Mouse (Mus musculus) lung, postnatal 0 days (tissue): Measurements from ENCODE around the gene Rilp. TPM values are rescaled to one million over a fixed set of nuclear protein-coding genes. Genes with fewer than 3 reads are reported as not detected.

Experiments
- ATAC-seq: fragments of 200-750 bp; cut with Nextera tagmentation; 2 replicates; pipeline ENCODE4 v1.8.0; 2017; ENCODE audit warnings: moderate library complexity
- DNase-seq: peaks from one replicate; pipeline ENCODE4 v3.0.0-alpha.2; 2016; ENCODE audit warnings: low spot score
- H3K27ac ChIP-seq: fragments of 300-500 bp; sonication (generic); 2 replicates; pipeline ENCODE4 v1.5.1; 2014; ENCODE audit warnings: antibody characterized with exemption, mild to moderate bottlenecking, low read length, mixed read lengths
- H3K27me3 ChIP-seq: fragments of 300-500 bp; sonication (generic); replicated peaks from 2 replicates; pipeline ENCODE4 v1.6.1; 2014; ENCODE audit warnings: low read length, mixed read lengths; ENCODE audit not compliant: insufficient read depth
- H3K36me3 ChIP-seq: fragments of 300-500 bp; sonication (generic); 2 replicates; pipeline ENCODE4 v1.6.1; 2014; ENCODE audit warnings: low read length, mixed read lengths; ENCODE audit not compliant: insufficient read depth
- H3K4me1 ChIP-seq: fragments of 300-500 bp; sonication (generic); 2 replicates; pipeline ENCODE4 v1.6.1; 2014; ENCODE audit warnings: antibody characterized with exemption, low read depth, low read length, mixed read lengths; ENCODE audit not compliant: insufficient read depth
- H3K4me2 ChIP-seq: fragments of 300-500 bp; sonication (generic); replicated peaks from 2 replicates; pipeline ENCODE4 v1.6.1; 2014; ENCODE audit warnings: low read depth, mild to moderate bottlenecking, low read length, moderate library complexity, mixed read lengths
- H3K4me3 ChIP-seq: fragments of 300-500 bp; sonication (generic); 2 replicates; pipeline ENCODE4 v1.5.1; 2014; ENCODE audit warnings: low read depth, low read length
- H3K9ac ChIP-seq: fragments of 300-500 bp; sonication (generic); replicated peaks from 2 replicates; pipeline ENCODE4 v1.6.1; 2014; ENCODE audit warnings: low read depth, mild to moderate bottlenecking
- H3K9me3 ChIP-seq: fragments of 300-500 bp; sonication (generic); 2 replicates; pipeline ENCODE4 v1.6.1; 2016; ENCODE audit warnings: low read length, mixed read lengths
- CTCF ChIP-seq: IDR thresholded peaks from 2 replicates; pipeline ENCODE4 v1.5.1; 2016; ENCODE audit warnings: antibody characterized with exemption, mild to moderate bottlenecking
- EP300 ChIP-seq: IDR thresholded peaks from 2 replicates; pipeline ENCODE4 v1.6.1; 2016; ENCODE audit warnings: antibody characterized with exemption, mild to moderate bottlenecking, control low read depth
- WGBS: fragments of 180-500 bp; shearing (Covaris S2); extraction: QIAGEN DNeasy Blood & Tissue Kit; methylation state at CpG from one replicate; pipeline ENCODE4 v1.1.7; 2014; 5-methylcytosine and 5-hydroxymethylcytosine counted together
- microRNA counts: library from miRNA; unstranded; fragments of <30 nt; microRNA quantifications from one replicate; lab custom pipeline; 2015
- microRNA-seq: library from miRNA; unstranded; fragments of <30 nt; microRNA quantifications from one replicate; pipeline ENCODE4, GENCODE M21; 2016
- polyA plus RNA-seq: library from polyadenylated mRNA; unstranded; fragments of >200 nt; fragmentation: Nextera tagmentation; extraction: Ambion mirVana; gene quantifications from 2 replicates; pipeline ENCODE4 v1.2.1, GENCODE M21; 2015

Gene Rilp
- polyA plus RNA-seq, 1 experiment from 2014 or later: 15.7 TPM

DNA sequence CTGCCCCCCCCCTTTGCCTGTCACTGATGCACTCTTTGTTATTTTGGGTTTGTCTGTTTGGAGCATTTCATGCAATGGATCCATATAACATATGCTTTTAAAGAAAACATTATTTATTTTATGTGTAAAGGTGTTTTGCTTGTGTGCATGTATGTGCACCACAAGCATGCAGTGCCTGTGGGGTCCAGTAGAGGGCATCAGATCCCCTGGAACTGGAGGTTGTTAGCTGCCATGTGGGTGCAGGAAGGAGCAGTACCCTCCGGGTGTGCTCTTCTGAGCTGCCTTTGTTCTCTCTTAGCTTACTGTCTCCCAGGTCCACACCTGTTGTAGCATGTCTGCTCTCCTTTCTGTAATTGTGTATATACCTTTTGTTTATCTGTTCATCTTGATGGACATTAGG, 48.2 kb downstream of the Rilp start:
- Histone ChIP-seq H3K4me2 (no peak overlapping the region), H3K4me1 (no peaks in the 10 kb centered on the region), H3K4me3 (no peak overlapping the region), H3K27me3 (no peaks in the 10 kb centered on the region), H3K9me3 (no peaks in the 10 kb centered on the region), H3K9ac (no peak overlapping the region), H3K36me3 (no peaks in the 10 kb centered on the region), H3K27ac (no peak overlapping the region)
- ATAC-seq: no peak
- TF ChIP-seq CTCF (peak; percentile 56), EP300 (no peak)
- no peak for DNase-seq
- 80% methylated on average over 1 of the region's 1 CpGs for WGBS

GRCm38 (mm10) chr11:75559870-75560504, 50.1 kb downstream of the Rilp start:
- TF ChIP-seq EP300 (no peak), CTCF (no peak)
- DNase-seq: no peak
- Histone ChIP-seq H3K4me1 (0 out of 2 replicates have a peak, but pooled peaks cover 7% of the 10 kb centered on the region), H3K4me3 (no peak overlapping the region), H3K9ac (no peak overlapping the region), H3K9me3 (no peaks in the 10 kb centered on the region), H3K36me3 (no peaks in the 10 kb centered on the region), H3K4me2 (no peak overlapping the region), H3K27ac (no peak overlapping the region), H3K27me3 (no peaks in the 10 kb centered on the region)
- no peak for ATAC-seq
- WGBS: 93% methylated on average over 8 of the region's 8 CpGs

DNA sequence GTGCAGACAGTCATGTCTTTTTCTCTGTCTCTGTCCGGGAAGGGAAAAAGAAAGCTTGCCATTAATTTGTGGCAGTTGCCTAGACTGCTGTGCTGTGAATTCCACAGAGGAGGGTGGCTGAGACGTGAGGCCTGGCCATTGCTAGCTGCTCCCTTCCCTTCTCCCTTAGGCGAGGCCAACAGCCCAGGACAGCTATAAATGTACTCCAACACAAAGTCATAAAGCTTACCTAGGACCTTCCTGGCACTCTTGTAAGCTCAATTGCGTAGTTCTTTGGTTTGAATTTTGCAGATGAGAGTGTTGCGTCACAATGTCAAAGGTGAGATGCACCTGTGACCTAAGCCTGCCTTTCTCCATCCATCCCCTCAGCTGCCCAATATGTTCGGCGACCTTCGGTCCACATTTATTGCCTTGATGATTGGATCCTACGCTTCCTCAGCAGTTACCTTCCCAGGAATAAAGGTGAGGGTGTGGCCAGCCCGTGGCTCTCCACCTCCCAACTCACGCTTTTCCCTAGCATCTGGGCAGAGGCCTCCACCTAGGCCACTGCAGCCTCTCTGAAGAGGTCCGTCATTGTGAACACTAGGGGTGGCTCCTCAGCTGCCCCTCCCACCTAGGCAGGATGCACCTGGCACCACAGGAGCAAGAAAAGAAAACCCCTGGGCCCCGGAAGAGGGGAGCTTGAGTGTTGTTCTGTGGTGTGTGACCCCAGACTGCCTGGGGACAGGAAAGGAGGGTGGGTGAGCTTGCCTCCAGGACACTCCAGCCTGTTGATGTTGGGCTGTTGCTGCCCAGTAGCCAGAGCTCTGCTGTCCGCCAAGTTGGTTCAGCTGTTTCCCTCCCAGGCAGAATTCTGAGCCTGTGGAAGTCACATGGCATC, 50.9 kb downstream of the Rilp start:
- H3K4me1 ChIP-seq: peaks cover 10% of the 10 kb centered on the region; the same call in 1 of the 2 replicates
- no peak for ATAC-seq
- no peaks in the 10 kb centered on the region for H3K36me3 ChIP-seq
- H3K4me3 ChIP-seq: no peak overlapping the region
- no peak overlapping the region for H3K9ac ChIP-seq
- TF ChIP-seq EP300: no peak
- TF ChIP-seq CTCF: no peak
- H3K4me2 ChIP-seq: no peak overlapping the region
- no peak overlapping the region for H3K27ac ChIP-seq
- 72% methylated on average over 14 of the region's 14 CpGs for WGBS
- no peaks in the 10 kb centered on the region for H3K27me3 ChIP-seq
- no peak for DNase-seq
- no peaks in the 10 kb centered on the region for H3K9me3 ChIP-seq

GRCm38 (mm10) chr11:75561410-75561791, 51.5 kb downstream of the Rilp start:
- WGBS: 83% methylated on average over 5 of the region's 5 CpGs
- Histone ChIP-seq H3K27me3 (no peaks in the 10 kb centered on the region), H3K9ac (no peak overlapping the region), H3K4me1 (peaks cover 15% of the 10 kb centered on the region; the same call in 1 of the 2 replicates), H3K4me3 (no peak overlapping the region), H3K9me3 (no peaks in the 10 kb centered on the region), H3K36me3 (no peaks in the 10 kb centered on the region), H3K4me2 (no peak overlapping the region), H3K27ac (no peak overlapping the region)
- DNase-seq: no peak
- no peak for TF ChIP-seq CTCF
- no peak for TF ChIP-seq EP300
- no peak for ATAC-seq

MicroRNA genes within 50 kb of the gene (microRNA counts, 519-probe panel; counts per million panel counts)
- microRNA mmu-miR-22 (lab: Ali Mortazavi, UCI): 6,782 counts per million, percentile 90 among the panel's probes with 10 or more counts

Small RNA genes lying within 50 kb of the gene (microRNA-seq; reads per million reads assigned to microRNA genes)
- gene Mir22 (13,736 reads per million, percentile 95 among the genes with 10 or more reads in this experiment), gene Mir3971 (not detected)

Other genes with a start within 250 kb of the Rilp start
- gene Rpa1, start 161.8 kb upstream of the Rilp start, polyA plus RNA-seq: 44.7 and 52.3 TPM in 2 replicates
- gene Smyd4, start 161.7 kb upstream of the Rilp start, polyA plus RNA-seq: 6.4 and 6.6 TPM in 2 replicates
- 58.0 and 64.2 TPM in 2 replicates for gene Serpinf1, start 87.4 kb upstream of the Rilp start, polyA plus RNA-seq
- 0.14 and 0.19 TPM in 2 replicates for gene Serpinf2, start 70.5 kb upstream of the Rilp start, polyA plus RNA-seq
- gene Wdr81, start 55.4 kb upstream of the Rilp start, polyA plus RNA-seq: 5.9 and 7.2 TPM in 2 replicates
- gene Tlcd2, start 48.4 kb upstream of the Rilp start, polyA plus RNA-seq: 6.1 and 8.7 TPM in 2 replicates
- gene Prpf8, start 23.3 kb upstream of the Rilp start, polyA plus RNA-seq: 19.7 and 22.5 TPM in 2 replicates
- gene Scarf1, start 3.4 kb downstream of the Rilp start, polyA plus RNA-seq: 18.5 and 21.2 TPM in 2 replicates
- 18.2 and 24.0 TPM in 2 replicates for gene Slc43a2, start 21.6 kb downstream of the Rilp start, polyA plus RNA-seq
- 71.1 and 74.4 TPM in 2 replicates for gene Pitpna, start 78.0 kb downstream of the Rilp start, polyA plus RNA-seq
- 60.2 and 71.4 TPM in 2 replicates for gene Inpp5k, start 120.9 kb downstream of the Rilp start, polyA plus RNA-seq
- 88.5 and 102 TPM in 2 replicates for gene Myo1c, start 140.4 kb downstream of the Rilp start, polyA plus RNA-seq
- gene Crk, start 169.2 kb downstream of the Rilp start, polyA plus RNA-seq: 83.8 and 90.3 TPM in 2 replicates
- 453 and 499 TPM in 2 replicates for gene Ywhae, start 222.8 kb downstream of the Rilp start, polyA plus RNA-seq